Mouse (Mus musculus) left cerebral cortex, postnatal 14 days (tissue): ENCODE data around the gene Efcc1. TPM values are rescaled to one million over a fixed set of nuclear protein-coding genes. Genes with fewer than 3 reads are reported as not detected.
A peak's percentile ranks its signal among the peaks of the same experiment; 100 is the strongest.

Experiments
- DNase-seq, 2 experiments: peaks; one replicate each; pipeline ENCODE4 v3.0.0; 2021 to 2022; ENCODE audit warnings: low spot score in 2 of 2, mixed read lengths in 1 of 2
- intact Hi-C: fragments of 180-260 bp; cut with DNase I; formaldehyde crosslinking; loops from one replicate; pipeline ENCODE4 v1.15.1; 2025
- long read RNA-seq, 2 experiments: library from polyadenylated mRNA; stranded (forward); transcript quantifications; one replicate each; pipeline ENCODE4 v2.0.0; 2021
- total RNA-seq, 2 experiments: library from RNA; stranded (reverse); gene quantifications; 2 replicates each; pipeline ENCODE4 v1.2.3; 2021

The Efcc1 gene
- 1 to 10 TPM; 4.0 to 4.3 TPM for total RNA-seq
- long read RNA-seq, experiment 1, partial matches to known transcripts, result 0 of 3 reads
- long read RNA-seq, experiment 1, other reads (novel, unspliced or antisense), result 0 of 3 reads
- long read RNA-seq, experiment 2, partial matches to known transcripts, result 0 of 8 reads
- long read RNA-seq, experiment 2, other reads (novel, unspliced or antisense), result 3 of 8 reads

DNA sequence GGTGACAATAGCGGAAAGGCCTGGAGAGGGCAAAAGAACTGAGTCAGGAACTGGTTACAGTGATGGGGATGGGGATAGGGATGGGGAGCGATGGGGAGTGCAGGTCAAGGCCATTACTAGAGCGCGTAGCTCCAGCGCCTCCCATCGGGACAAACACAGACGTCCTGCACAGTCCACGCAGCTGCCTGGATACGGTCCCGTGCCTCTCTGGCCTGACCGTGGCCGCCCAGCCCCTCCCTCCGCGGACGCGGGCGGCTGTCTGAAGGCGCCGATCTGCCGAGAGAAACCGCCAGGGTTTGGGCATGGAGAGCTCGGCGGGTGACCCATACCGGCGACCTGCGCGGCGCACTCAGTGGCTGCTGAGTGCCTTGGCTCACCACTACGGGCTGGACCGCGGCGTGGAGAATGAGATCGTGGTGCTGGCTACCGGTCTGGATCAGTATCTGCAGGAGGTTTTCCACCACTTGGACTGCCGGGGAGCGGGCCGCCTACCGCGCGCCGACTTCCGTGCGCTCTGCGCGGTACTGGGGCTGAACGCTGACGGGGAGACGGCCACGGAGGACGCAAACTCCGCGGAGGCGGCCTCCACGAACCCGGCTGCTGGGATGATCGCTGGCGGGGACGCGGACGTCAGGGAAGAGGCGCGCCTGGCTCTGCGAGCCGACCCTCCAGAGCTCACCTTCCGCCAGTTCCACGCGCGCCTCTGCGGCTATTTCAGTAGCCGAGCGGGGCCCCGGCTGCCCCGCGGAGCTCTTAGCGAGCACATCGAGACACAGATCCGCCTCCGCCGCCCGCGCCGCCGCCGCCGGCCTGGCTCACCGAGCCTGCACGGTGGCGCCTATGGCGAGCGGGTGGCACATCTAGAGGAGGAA is at the start of gene Efcc1:
Gene Efcc1 (plus strand): TSS at position 279 of the 872 bp plus-strand sequence.
- intact Hi-C loops, result no loop called here

DNA sequence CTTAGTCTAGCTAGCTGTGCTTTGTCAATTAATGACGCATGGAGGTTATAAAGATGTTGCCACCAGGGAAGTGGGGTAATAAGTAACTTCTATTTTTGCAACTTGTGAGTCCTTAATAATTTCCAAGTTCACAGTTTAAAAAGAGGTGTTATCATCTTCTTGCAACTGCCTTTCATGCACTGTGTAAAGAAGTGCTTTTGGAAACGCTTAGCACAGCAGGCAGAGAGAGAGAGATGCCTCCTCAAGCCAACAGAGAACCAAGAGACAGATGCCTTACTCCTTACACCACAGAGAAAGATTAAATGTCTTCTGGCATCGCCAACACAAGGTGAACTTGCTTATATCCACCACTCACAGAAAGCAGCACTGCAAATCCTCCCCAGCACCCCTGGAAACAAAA is 34.7 kb upstream of the Efcc1 start:
- intact Hi-C loops, result no loop called here
- no peak for DNase-seq

More for the DNA sequence above, at the start of gene Efcc1:
- DNase-seq, result peak; percentile 28 to 52

DNA sequence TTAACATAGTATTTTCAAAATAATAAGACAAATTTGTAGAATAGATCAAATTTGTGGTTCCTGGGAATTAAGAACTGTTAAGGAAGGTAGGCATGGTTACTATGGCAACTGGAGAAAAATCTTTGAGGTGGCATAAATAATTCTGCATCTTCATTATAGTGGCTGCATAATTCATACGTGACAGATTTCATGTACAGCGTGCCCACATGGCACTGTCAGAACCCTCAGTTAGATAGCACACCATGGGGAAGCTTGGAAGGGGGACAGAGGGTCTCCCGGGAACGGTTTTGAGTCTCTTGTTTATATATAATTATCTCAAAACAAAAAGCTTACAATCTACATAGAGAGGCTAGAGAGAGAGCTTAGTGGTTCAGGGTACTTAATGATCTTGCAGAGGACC is 34.1 kb upstream of the Efcc1 start:
- no peak for DNase-seq
- intact Hi-C loops, result no loop called here

DNA sequence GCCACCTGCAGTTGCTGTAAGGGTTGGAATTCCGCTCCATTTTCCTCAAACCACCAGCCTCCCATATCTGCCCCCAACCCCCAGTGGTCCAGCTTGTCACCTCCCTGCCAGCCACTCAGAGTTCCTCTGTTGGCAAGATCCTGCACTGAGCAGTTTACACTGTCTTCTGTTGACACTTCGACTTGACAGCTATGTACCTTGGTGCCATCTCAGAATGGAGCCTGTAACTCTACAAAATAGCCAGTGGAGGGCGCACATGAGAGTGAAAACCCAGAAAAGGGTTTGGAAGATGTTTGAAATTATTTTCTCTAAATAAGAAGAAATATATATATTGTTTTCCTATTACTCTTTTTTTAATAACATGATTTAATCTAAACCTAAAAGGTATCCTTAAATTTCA is 24.4 kb upstream of the Efcc1 start:
- intact Hi-C loops, result no loop called here
- no peak for DNase-seq

DNA sequence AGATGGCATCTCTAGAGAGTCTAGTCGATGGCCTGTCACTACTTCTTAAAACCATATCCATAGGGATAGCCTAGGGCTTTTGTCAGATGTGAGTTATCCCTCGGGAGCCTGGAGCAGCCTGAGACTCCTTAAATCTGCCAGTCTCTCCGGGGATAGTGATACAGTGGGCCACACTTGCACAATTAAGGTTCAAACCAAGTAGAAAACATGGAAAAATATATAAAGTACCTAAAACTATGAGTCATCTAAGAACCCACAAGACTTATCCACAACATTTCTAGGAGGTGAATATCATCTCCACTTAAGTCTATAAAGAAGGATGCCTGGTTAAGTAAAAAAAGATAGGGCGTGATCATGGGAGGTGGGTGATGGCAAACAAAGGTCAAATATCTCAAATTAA is 18.4 kb upstream of the Efcc1 start:
- intact Hi-C loops, result no loop called here
- DNase-seq, result no peak

DNA sequence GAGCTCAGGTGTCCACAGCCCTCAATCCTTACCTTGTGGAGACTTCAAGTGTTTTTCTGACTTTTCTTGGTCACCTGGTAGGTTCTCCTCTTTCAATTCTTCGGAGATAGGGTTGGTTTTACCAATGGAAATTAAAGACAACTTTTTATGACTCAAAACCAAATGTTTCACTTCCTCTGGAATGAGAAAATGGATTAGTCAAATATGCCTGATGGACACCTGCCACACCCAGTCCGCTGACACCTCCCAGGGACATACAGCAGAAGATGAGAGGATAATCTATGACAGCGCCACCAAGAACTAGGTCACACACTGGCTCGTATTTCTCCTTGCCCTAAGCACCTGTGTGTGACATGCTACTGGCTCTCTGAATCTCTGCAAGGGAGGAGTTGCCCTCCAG is 16.6 kb upstream of the Efcc1 start:
- intact Hi-C loops, result no loop called here
- DNase-seq, result no peak

DNA sequence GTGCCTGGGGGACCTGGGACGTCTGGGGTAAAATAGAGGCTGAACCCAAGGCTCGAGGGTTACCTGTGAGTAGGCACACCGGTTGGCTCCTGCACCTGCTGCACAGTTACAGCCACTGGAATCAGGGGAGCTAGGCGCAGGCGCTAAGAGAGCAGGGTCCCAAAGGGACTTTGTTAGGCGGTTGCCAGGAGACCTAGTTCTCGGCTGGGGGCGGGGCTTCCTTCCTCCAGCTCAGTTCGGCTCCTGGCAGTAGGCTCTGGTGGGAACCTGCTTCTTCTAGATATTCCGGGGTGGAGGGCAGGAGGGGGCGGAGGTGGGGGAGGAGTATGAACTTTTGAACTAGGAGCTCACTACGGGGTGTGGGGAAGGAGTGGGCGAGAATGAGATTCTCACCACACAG is 8.0 kb upstream of the Efcc1 start:
- intact Hi-C loops, result no loop called here
- DNase-seq, result peak; percentile 70 to 83

DNA sequence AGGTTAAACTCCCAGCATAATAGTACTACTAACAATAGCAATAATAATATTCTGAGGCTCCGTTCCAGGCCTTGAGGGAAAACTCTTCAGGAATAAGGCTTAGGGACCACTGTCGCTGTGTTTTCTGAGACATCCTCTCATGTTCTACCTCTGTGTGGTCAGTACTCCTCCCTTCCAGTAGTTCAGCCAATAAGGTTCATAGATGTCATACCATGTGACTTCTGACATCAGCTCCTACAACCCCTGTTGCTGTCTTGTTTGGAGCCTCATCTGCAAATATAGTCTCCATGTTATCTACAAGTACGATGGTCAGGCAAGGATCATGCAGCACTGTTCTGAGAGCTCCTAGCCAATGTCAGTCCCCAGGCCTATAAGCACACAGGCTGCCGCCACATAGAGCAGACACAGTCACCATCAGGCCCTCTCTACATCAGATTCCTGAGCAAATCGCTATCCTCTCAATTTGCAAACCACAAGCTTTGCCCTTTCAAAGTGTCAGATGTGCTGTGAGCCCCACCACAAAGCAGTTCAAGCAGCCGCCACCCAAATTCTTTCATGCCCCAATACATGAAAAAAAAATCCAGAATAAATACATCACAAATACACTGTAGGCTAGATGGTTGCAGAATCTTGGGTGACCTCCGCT is 5.3 kb upstream of the Efcc1 start:
- intact Hi-C loops, result no loop called here
- DNase-seq, result no peak

DNA sequence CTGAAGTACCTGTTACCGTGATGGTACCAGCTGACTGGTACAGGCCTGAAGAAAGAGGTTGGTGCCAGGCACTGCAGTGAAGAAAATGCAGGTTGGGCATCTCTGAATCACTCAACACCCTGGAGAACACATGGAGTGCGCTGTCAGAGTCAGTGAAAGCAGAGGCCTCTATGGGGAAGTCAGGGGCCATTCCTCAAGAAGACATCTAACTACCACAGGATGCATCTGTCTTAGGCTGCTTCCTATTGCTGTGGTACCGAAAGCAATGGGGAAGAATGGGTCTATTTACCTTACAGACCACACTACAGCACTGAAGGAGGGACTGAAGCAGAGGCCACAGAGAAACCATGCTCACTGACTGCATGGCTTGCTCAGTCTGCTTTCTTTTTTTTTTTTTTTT is 2.6 kb upstream of the Efcc1 start:
- DNase-seq, result no peak
- intact Hi-C loops, result no loop called here

DNA sequence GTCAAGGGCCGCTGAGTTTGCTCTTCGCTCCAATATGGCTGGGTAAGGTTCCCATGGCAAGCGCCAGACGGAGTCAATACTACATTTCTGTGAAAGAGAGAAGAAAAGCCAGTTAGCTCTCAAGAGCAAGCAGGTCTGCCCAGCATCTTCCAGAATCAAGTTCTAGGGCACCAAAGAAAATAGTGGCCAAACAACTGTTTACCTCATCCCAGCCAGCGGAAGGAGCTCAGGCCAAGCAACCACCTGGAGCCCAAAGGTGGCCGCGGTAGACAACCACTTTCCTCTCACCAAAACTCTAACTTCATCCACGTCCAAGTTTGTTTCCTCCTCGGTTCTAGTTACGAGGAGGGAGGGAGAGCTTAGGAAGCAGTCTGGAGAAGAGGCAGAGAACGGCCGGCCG is 528 bp upstream of the Efcc1 start:
- intact Hi-C loops, result no loop called here

DNA sequence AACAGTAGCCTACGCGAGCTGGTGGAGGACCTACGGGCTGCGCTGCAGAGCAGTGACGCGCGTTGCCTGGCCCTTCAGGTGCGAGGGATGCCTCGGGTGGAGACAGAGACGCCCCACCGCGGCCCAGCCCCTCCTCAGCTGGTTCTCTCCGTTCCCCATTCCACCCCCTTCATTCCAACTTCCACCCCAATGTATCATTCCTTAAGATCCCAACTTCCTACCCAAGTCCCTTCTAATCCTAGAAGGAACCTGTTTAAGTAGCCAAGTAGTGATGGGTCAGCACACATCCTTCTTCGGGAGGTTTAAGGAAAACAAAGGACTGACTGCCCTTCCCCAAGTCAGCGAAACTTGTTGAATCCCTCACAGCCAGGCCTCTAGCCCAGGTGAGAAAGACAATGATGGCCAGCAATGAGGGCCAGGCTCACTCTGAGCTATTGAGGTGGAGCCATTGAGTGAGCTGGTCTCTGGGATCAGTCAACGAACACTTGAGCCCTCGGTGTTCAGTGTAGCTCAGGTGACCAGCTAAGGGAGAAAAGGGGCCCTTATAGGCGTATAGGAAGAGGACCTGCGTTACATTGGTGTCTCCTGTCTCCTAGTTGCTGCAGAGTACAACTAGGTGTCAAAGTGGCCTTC is 910 bp downstream of the Efcc1 start:
- DNase-seq, result no peak
- intact Hi-C loops, result no loop called here

More for the DNA sequence above, 528 bp upstream of the Efcc1 start:
- DNase-seq, result no peak

DNA sequence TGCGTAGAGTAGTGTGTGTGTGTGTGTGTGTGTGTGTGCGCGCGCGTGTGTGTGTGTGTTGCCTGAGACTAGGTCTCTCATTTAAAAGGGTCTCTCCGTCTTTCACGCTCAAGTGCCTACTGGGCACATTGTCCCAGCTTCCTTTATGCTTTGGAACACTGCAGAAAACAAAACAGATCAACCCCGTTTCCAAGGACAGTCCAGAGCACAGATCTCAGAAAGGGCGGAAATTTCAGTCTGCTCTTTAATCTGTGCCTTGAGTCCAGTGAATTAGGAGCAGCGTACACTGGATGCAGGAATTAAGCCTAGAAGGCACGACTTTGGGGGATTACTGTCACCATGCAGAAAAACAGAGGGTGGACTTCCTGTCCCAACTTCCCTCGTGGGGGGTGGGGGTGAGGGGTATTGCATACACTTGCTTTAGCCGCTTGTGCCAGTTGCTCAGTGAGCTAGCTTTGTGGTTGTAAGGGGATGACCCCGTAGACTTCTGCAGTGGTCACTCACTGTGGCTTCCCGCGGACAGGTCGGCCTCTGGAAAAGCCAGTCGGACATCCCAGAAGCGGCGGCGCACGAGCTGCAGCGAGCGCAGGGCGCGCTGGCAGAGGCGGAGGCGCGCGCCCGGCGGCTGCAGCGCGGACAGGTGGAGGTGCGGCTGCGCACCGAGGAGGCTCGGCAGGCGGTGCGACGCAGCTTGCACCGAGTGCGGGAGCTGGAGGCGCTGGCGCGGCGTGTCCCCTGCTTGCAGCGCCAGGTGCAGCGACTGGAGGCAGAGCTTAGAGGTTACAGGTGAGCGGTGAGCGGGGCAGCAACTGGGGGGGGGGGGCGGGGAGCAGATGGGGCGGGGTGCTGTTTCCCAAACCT is 1.7 kb downstream of the Efcc1 start:
- no peak for DNase-seq
- intact Hi-C loops, result no loop called here

DNA sequence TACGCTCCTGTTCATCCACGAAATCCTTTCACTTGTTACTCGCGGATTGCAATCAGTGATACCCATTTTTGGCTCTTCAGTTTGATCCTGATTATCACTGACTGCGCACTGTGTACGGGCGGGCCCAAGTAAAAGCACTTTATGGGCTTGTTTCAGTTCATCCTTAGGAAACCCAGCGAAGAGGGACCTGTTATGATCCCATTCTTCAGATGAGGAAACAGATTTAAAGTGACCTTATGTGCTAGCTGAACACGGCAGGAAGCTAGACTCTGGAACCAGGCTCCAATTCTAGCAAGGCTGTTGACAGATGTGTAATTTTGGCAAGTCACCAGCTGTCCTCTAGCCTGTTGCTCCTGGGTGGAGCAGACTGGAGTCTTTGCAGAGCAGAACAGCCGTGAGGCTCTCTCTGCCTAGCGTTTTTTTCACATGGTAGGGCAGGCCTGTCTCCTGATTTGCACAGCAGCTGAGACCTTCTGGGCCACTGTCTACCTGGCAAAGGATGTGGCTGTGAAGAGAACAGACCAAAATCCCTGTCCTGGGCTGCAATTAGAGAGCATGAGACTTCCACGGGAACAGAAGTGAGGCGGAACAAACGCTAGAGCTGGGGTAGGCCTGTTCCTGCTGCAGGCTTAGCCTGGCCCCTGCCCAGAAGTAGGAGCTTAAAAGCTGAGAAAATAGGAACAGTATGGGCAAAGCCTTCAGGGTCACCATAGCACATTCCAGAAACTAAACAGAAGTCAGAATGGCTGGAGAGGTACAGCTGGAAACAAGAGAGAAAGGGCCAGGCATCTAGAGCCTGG is 2.7 kb downstream of the Efcc1 start:
- intact Hi-C loops, result no loop called here
- no peak for DNase-seq

DNA sequence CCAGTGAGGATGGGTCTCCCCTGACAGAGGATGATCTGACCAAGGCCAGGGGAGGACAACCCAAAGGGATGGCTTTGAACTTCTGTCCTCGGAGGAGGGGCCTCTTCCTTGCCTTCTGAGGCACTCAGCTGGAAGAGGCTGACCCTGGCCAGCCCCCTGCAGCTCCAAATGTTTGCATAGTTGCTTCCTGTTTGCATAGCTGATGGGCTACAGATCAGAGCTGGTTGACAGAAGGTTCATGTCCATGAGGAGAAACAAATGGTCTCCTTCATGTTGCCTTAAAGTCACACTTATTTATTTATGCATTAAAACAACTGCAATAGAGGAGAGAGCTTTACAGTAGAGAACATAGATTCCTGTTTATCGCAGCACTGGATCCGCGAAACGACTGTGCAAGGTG is 3.5 kb downstream of the Efcc1 start:
- intact Hi-C loops, result no loop called here

DNA sequence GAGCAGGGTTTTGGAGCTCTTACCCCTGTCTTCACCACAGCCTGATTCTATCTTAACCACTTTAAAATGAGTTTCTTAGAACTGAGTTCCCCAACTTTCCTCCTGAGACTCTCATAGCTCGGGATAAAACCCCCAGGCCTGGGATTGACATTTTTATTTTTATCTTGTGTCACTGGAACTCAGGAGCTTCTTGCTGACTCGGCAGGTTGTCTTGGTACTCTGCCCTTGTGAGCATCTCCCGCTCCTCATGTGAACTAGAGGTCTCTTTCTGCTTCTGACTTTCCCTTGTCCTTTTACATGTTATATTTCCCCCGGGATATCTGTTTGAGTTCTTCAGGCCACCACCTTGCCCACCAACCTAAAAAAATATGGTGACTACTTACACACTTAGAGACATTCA is 6.3 kb downstream of the Efcc1 start:
- intact Hi-C loops, result no loop called here

More for the DNA sequence above, 3.5 kb downstream of the Efcc1 start:
- no peak for DNase-seq

DNA sequence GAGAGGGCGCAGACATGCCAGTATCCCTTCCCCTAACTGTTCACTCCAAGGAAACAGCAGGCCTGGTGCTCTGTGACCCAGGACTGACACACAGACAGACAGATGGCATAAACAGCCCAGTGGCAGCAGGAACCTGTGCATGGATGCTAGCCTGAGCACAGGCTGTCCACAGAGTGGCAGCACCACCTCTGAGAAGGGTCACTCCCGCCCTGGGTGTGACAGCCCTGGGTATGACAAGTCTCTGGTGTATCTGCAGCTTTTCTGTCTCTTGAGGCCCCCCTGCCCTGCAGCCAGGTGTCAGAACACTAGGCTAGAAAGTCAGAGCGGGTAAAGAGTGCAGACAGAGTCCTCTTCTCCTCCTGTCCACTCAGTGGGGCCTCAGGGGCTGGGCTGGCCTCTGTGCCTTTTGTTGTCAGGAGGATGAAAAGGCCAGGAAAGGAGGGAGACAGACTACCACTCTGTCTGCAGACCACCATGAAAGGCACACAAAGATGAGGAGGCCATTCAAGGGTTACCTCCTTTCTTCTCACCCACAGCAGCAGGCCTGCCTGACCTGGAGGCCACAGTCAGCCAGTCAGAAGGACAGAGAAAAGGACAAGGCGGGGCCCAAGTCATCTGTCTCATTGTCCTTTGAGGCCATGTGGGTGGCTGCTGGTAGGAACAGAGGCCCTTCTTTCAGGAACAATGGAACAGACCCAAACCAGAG is 7.4 kb downstream of the Efcc1 start:
- no peak for DNase-seq
- intact Hi-C loops, result no loop called here

More for the DNA sequence above, 6.3 kb downstream of the Efcc1 start:
- DNase-seq, result no peak

DNA sequence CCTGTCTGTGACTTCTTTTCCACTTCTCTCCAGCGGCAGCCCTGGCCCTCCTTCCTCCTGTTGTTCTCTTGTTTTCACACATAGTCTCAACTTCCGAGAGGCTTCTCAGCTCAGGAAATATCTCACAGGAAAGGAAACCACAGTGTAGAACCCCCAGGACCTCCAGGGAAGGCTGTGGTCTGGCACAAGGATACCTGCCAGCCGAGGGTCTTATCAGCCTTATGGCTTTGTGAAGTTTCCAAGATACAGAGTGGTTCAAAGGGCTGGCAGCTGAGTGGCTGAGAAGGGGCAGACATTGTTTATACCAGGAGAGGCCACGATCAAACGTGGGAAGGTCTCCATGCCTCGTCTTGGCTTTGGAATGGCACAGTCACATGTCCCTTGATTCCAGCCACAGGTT is 9.2 kb downstream of the Efcc1 start:
- DNase-seq, result no peak
- intact Hi-C loops, result no loop called here

DNA sequence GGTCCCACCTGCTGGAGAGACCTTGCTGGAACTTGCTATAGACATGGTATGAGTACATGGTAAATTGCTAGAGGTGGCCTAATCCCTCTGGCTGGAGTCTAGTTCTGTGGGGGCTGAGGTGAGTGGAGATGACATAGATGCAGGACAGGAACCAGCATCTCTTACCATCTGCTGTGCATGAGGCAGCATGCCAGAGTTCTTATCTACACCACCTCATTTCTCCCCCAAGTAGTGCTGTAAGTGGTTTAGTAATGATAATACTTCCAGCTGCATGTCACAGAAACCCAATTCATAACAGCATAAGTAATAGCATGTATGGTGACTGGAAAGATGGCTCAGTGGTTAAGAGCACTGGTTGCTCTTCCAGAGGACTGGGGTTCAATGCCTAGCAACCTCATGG is 9.8 kb downstream of the Efcc1 start:
- intact Hi-C loops, result no loop called here
- DNase-seq, result no peak
